Mouse (Mus musculus) adrenal gland, postnatal 14 days (tissue): ENCODE results near the gene Slc9b1. TPM values are rescaled to one million over a fixed set of nuclear protein-coding genes. Genes with fewer than 3 reads are reported as not detected.

Experiments used
- DNase-seq: peaks from one replicate; pipeline ENCODE4 v3.0.0; 2021; ENCODE audit warnings: mixed read lengths
- long read RNA-seq, 2 experiments: library from polyadenylated mRNA; stranded (forward); transcript quantifications; one replicate each; pipeline ENCODE4 v2.0.0; 2021
- total RNA-seq: library from RNA; stranded (reverse); gene quantifications from 2 replicates; pipeline ENCODE4 v1.2.3, GENCODE M21; 2021

The Slc9b1 gene
- total RNA-seq = 0.79 and 1.3 TPM in 2 replicates
- long read RNA-seq, experiment 1 = 0 reads
- long read RNA-seq, experiment 2, partial matches to known transcripts = 0 of 1 reads
- long read RNA-seq, experiment 2, other reads (novel, unspliced or antisense) = 1 of 1 reads

DNA sequence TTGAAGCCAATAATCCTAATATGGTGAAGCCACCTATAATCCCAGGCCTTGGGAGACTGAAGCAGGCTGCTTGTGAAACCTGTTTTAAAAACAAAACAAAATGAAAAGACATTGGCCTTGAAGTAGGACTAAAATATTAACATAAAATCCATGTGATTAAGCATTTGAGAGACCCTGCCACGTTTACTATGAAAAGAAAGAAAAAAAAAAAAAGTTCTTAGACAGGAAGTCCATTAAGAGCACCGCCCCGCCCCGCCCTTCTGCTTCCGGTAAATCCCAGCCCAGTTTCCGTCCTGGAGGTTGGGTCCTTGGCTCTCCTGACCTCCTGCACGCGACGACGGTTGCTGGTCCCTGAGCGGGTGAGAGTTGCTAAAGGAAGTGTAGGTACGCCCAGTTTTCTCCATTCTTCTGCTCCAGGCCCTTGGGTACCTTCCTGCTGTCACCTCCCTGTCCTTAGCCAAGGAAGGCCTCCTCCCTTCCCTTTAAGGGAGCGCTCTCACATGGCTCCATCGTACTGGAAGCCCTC, at the start of gene Slc9b1:
TSS of gene Slc9b1 (plus strand) at position 291 of the 526 bp plus-strand sequence.
- no peak for DNase-seq

DNA sequence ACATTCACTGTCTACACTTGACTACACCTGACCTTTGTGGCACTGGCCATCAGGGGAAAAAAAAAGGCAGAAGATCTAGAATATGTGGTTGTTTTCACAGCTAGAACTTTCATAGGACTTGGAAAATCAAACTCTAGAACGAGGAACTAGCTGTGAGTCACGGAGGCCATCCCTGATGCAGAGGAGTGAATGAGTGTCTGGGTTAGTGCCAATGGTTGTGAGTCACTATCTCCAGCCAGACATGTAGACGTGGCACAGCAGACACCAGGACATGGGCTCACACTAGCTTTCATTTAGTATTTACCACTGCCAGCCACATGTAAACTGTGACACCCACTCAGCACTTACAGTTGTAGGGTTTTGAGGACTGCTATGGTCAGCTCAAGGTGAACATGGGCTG, 49.3 kb upstream of the Slc9b1 start:
- DNase-seq = peak; percentile 84

DNA sequence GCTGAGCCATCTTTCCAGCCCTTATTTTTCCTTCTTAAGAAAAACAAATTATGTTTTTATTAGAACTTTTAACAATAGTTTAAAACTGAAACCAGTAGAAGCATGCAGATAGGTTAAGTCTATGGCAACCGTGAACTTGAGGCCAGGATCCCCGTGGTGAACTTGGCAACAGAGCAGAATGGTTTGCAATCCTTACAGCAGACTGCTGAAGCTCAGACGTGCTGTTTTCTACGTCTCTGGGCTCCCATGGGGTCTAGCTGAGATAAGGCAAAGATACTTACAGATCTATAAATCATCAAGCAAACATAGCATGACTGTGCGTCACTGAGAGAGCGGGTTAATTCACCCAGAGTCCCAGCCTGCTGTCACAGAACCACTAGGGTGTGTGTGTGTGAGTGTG, 47.7 kb upstream of the Slc9b1 start:
- DNase-seq = no peak

DNA sequence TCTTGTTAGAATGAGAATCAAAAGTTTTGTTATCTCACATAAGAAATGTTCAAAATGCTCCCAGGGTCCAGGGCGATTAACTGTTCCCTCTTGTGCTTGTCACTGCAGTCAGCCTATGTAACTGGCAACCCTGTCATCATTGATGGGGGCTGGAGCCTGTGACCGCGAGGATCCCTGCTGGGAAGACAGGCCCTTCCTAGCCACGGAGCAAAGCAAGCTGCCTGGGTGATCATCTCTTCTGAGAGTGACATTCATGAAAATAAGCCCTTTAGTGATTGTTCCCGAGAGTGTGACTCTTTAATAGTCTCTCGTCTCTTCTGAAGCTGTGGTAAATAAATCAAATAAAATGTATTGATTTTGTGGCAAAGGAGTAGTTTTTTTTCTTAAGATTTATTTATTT, 43.8 kb upstream of the Slc9b1 start:
- DNase-seq = no peak

DNA sequence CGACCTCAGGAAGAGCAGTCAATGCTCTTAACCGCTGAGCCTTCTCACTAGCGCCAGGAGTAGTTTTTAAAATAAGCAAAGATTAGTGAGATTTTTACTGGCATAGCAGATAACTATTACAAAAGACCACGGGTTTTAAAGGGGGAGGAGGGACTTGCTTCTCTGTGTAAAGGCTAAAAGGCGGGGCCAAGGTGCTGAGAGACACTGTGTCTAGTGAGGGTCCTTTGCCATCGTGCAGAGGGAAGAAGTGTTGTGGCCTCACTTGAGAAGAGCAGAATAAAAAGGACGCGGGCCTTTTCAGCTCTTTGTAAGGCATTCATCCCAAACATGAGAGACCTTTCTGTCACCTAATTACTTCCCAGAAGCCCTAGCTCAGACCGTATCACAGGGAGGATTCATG, 43.3 kb upstream of the Slc9b1 start:
- DNase-seq = no peak

DNA sequence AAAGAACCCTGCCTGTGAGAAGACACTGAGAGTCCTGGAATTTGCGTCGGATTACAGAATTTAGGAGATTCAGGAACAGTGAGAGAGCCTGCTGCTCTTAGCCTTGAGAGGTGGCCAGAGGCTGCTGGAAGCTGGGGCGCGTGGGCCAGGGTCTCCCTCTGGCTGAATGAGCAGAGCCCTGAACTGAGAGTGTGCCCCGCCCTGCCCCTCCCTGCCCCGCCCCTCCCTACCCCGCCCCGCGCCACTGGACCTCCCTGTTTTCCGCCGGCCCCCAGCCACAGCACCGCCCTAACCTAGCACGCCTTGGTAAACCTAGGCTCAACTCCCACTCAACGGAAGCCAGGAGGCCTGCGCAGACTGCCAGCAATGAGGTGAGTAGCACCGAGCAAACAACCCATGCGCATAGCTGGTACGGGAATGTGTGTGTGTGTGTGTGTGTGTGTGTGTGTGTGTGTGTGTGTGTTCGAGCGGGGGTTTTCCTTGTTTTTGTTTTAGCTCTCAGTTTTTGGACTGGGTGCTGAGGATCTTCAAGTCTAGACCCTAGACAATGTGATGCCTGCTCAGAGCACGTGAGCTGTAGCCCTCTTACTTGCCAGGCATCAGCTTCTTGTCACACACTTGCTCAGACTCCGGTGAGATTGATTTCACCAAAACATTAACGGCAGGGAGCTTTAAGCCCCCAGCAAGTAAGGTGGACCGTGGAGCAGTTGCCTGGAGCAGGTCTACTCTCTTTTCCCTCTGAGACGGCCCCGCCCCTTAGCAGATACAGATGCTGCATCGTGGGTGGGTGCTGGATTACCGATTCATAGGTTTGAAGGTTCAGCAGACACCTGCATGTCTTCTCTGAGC, 40.2 kb upstream of the Slc9b1 start, which contains the start of gene Slc9b2:
TSS of gene Slc9b2 (plus strand) at position 290 of the 849 bp plus-strand sequence.
- peak; percentile 61 for DNase-seq

DNA sequence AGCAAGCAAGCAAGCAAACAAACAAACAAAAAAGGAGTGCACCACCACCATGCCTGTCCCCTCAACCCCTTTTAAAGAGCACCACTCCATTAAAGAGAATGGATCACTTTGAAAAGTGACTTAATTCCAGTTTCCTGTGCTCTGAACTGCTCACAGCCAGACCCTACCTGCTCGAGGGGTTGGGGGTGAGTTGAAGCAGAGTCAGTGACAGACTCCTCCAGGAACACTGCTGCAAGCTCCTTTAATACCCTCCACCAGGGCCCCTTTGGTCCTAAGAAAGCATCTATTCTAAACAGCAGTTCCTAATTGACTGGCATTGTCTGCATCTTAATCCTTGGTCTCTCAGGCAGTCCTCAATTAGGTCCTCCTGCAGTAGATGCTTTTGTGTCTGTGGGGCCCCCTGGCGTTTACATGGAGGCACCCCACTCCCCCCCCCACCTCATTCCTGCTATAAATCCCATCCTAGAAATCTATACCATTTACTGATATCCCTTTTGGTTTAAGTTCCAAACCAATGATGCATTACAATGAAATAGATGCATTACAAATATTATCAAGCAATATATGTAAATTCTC, 34.8 kb upstream of the Slc9b1 start:
- no peak for DNase-seq

DNA sequence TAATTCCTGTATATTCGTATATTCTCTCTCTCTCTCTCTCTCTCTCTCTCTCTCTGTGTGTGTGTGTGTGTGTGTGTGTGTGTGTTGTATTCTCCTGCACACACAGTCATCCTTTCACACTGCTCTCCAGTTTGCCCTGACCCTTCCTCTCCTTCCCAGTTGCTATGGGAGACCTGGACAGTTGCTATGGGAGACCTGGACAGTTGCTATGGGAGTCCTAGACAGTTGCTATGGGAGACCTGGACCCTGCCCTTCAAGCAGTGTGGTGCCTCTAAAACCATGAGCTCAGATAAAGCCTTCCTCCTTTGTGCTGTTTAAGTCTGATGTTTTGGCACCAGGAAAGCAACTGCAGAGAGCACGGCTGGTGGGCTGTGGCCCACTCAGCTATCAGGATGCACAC, 34.1 kb upstream of the Slc9b1 start:
- DNase-seq = no peak

DNA sequence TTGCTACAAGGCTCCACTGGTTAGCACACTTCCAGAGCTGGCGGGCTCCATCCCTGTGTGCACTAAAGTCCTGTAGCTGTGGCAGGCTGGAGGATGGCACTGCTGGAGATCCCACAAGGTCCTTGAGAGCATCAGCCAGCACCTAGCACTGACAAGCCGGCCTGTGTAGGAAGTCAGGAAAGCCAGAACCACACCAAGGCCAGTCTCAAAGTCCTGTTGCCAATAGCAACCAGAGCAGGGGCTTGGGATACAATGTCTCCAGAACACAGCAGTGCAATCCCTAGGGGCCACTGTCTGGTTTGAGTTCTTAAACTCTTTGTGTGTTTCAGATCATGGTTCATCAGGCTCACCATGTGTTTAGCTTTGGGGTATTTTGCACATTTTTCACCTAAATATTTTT, 33.0 kb upstream of the Slc9b1 start:
- DNase-seq = no peak

DNA sequence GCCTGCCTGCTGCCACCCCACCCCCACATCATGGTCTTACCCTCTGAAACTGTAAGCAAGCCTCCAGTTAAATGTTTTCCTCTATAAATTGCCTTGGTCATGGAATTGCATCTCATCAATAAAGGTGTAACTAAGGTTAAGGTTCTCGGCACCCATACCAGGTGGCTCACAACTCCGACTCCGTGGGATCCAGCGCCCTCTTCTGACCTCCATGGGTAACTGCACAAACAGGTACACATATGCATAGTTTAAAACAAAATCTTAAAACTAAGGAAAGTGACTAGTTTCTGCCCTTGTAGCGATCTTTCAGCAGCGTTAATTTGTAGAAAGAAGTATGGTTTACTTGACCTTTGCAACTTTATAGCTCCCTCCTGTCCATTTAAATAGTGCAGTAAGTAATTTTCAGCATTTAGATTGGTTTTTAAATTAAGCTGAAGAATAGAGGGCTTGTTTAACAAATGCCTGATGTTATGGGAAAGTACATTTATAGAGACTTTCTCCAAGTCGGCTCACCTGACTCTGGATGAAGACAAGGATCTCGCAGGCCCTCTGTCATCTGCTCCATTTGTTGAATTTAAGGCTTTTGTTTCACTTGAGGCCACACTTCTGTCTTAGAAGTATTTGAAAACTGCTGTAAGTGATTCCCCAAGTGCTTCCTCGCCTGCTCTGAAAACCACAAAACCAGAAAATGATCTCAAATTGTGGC, 32.0 kb upstream of the Slc9b1 start:
- no peak for DNase-seq

DNA sequence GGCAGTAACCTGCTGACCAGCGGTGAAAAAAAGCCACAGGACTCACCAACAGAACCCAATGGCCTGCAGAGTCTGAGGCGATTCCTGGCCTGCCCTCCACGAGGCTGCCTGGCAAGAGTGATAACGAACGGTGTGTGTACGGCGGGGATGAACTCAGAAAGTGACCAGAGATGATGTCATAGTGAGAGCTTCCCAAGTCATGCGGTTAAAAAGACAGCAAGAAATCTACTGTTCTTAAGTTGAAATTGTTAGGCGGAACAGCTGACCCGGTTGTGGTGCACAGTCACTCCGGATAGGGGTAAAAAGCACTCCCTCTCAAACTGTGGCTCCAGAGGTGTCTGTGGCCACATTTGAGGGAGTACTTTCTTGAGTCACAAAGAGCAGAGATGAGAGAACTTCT, 29.5 kb upstream of the Slc9b1 start:
- no peak for DNase-seq

DNA sequence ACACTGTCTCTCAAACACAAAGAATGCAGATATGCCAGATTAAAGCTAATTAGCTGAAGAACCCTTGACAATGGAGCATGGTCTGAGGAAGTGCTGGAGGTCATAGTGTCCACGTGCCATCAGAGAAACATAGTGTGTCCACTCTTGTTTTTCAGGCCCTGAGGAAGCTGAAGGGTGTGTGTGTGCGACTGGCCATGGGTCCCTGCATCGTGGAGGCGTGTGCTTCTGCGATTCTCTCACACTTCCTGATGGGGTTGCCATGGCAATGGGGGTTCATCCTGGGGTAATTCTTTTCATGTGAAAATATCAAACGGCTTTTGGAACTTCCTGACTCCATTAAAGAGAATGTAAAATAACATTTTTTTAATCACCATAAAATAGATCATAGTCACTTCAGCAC, 23.5 kb upstream of the Slc9b1 start:
- no peak for DNase-seq

DNA sequence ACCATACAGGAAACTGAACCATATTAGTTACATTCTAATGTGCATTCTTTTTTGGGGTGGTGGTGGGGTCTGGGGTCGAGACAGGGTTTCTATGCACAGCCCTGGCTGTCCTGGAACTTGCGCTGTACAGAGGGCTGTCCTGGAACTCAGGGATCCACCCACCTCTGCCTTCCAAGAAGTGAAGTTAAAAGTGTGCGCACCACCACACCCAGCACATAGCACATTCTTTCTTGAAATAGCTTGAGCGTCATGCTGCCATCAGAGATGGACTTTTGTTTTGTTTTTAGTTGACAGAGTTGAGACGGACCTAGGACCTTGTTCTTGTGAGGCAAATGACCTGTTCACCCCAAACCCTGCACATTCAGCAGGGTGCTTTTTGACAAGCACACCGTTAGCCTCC, 20.7 kb upstream of the Slc9b1 start:
- DNase-seq = no peak

DNA sequence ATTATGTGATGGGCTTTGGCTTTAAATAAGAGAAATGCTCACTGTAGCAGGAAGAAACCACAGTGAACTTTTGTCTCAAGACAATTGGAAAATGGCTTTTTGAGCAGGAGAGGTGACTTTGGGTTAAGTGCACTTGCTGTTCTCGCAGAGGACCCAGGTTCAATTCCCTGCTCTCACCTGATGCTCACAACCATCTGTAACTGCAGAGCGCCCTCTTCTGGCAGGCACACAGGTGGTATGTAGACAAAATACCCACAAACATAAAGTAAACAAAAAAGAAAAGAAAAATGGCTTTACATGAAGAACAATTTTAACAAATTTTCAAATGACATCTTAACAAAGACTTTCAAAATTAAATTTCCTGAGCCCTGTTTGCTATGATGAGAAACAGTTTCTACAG, 20.2 kb upstream of the Slc9b1 start:
- no peak for DNase-seq

DNA sequence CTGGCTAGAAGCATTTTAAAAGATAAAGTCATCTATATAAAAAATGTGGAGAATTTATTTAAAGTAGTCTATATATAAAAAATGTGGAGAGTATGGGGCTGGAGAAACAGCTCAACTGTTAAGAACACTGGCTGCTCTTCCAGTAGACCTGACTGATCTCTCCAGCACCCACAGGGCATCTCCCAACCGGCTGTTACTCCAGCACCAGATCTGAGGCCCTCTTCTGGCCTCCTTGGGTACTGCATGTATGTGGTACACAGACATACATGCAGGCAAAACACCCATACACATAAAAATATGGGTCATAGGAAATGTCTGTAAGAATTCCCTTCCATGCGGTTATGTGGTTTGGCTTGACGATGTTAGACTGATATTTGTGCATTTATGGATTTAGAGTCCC, 19.3 kb upstream of the Slc9b1 start:
- peak; percentile 72 for DNase-seq

DNA sequence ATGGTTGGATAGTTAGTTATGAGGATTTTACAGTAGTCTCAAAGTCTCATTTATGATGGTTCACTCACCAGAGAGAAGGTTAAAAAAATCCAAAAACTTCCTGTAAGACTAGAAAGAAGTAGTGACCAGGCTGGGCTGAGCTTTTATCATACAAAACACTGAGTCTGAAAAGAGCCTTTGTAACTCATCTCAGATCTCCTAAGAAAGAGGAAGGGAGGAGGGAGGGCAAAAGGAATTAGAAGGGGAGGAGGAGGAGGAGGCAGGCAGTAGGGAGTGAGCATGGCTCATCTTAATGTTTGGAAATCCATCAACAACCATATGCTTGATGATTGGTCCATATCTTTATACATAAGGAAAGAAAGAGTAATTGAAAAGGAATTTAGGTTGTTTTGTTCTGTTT, 15.1 kb upstream of the Slc9b1 start:
- DNase-seq = no peak

DNA sequence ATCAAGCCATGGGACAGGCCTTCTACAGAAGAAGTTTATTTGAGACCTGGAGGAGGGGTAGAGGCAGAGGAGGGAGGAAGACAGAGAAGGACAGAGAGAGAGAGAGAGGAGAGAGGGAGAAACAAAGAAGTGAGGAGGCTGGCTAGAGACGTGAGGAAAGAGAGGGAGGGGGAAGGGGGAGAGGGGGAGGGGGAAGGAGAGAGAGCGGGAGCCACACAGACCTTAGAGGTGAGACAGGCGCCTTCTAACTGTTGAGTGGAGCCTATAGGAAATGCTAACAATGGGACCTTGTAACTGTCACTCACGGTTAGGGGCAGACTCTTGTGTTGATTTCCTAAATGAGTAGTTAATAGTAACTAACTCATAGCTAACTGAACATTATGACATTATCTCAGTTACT, 14.1 kb upstream of the Slc9b1 start:
- DNase-seq = no peak

DNA sequence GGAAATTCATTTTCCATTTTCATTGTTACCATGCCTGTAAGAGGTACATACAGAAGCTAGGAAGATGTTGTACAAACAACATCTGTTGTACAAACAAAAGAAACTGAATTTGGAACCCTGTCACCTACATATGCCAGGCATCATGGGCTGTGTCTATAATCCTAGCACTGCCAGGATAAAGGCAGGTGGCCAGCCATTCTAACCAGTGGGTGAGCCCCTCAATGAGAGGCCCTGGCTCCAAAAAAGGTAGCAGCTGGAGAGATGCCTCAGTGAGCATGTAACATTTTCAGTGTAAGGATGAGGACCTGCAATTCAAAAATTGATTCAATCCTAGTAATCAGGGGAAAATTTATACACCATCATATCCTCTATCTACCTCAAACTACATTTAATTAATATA, 1.2 kb downstream of the Slc9b1 start:
- no peak for DNase-seq

DNA sequence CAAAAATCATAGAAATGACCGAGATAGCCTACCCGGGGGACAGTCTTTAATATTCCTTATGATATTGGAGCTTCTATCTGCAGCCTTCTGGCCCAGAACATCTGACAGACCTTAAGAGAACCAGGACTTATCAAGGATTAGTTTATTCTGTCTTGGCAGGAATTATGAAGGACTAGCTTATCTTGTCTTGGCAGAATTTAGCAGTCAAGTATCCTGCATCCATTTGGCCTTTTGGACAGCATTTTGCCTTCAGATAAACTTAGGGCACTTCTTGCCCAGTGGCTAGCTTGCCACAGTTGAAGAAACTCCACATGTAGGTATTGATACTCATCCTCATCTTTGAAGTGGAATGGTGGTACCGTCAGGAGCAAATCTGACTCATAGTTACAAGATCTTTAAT, 4.0 kb downstream of the Slc9b1 start:
- no peak for DNase-seq

DNA sequence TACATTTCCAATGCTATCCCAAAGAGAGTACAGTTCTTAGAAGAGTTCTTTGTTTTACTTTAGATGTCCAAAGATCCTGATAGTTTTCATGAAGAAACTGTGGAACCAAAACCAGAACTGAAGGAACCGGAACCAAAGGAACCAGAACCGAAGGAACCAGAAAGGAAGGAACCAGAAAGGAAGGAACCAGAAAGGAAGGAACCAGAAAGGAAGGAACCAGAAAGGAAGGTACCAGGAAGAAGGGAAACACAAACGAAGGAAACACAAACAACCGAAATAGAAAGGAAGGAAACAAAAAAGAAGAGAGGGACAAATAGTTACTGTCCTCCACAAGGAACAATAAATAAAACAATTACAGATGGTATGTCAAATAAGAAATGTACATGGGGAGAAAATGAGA, 9.6 kb downstream of the Slc9b1 start:
- DNase-seq = no peak

DNA sequence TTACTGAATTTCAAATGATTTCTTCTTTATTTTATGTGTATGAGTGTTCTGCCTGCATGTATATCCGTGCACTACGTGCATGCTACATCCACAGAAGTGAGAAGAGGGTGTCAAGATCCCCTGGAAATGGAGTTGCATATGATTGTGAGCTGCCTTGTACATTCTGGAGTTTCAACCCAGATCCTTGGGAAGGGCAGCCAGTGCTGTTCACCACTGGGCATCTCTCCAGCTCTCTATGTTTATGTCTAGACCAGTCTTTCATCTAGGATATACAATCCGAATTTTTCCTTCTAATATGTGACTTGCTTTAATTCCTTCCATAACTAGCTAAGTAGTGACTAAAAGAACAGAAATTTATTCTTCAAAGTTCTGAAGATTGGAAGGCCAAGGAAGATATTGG, 28.0 kb downstream of the Slc9b1 start:
- no peak for DNase-seq

DNA sequence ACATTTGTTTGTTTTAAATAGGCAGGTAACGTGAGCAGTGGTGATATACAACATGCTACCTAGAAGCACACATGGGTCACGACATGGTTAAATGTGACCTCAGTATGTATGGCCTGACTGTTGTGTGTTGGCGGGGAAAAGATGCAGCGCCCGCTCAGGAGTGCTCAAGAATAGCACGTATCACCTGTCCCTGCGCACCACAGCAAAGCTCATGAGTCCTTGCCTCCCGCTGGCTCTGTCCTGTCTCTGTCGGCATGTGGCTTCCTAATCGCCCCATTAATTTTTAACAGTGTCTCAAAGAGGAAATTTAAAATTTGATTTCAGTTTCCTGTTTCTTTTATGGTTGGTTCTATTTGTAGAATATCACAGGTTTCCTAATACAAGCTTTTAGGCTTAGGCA, 29.6 kb downstream of the Slc9b1 start:
- DNase-seq = no peak

DNA sequence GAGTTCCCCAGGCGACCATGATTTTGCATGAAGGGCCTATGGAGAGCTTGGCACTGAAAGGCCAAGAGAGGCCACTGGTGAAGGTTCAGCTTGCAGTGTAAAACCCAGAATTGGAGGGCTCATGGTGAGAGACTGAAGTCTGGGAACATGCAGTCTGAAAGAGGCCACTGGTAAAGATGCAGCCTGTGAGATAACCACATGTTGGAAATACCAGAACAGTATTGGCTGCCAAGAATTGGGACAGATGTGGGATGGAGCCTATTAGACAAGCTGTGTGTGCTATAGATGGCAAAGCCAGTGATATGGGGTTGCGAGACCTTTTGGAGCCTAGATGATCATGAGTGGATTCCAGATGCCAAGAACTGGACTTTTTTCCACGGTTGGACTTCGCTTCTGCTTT, 32.0 kb downstream of the Slc9b1 start:
- DNase-seq = no peak
